Mouse (Mus musculus) testis, adult 2 months (tissue): ENCODE data around the gene Patj. TPM values are rescaled to one million over a fixed set of nuclear protein-coding genes. Genes with fewer than 3 reads are reported as not detected.

Source experiments
- H3K27ac ChIP-seq: fragments of 200-500 bp; 2 replicates; pipeline ENCODE4 v1.5.1; 2012; ENCODE audit warnings: low read depth, low read length; ENCODE audit not compliant: control insufficient read depth, insufficient read depth
- H3K27me3 ChIP-seq: fragments of 200-500 bp; 2 replicates; pipeline ENCODE4 v1.6.1; 2012; ENCODE audit warnings: mild to moderate bottlenecking, low read length, moderate library complexity; ENCODE audit not compliant: control insufficient read depth, insufficient read depth
- H3K36me3 ChIP-seq: fragments of 200-500 bp; 2 replicates; pipeline ENCODE4 v1.6.1; 2012; ENCODE audit warnings: mild to moderate bottlenecking, low read length; ENCODE audit not compliant: control insufficient read depth, insufficient read depth
- H3K4me1 ChIP-seq: fragments of 200-500 bp; 2 replicates; pipeline ENCODE4 v1.6.1; 2012; ENCODE audit warnings: low read length; ENCODE audit not compliant: control insufficient read depth, insufficient read depth
- H3K4me3 ChIP-seq: fragments of 200-500 bp; 2 replicates; pipeline ENCODE4 v1.5.1; 2012; ENCODE audit warnings: low read depth, mild to moderate bottlenecking, low read length, moderate library complexity, mixed read lengths; ENCODE audit not compliant: control insufficient read depth
- CTCF ChIP-seq: fragments of 200-500 bp; IDR thresholded peaks from 2 replicates; pipeline ENCODE4 v1.5.1; 2012; ENCODE audit warnings: low read depth, mild to moderate bottlenecking, inconsistent platforms, low read length, moderate library complexity; ENCODE audit not compliant: control insufficient read depth, insufficient read depth, insufficient replicate concordance
- POLR2A ChIP-seq: fragments of 200-500 bp; IDR thresholded peaks from 2 replicates; pipeline ENCODE4 v1.6.1; 2012; ENCODE audit warnings: low read depth, mild to moderate bottlenecking, inconsistent platforms, low read length, moderate library complexity; ENCODE audit not compliant: control insufficient read depth
- polyA plus RNA-seq: library from polyadenylated mRNA; depleted of rRNA; stranded (reverse); fragments of >200 nt; gene quantifications from 2 replicates; pipeline ENCODE4 v1.2.3, GENCODE M21; 2012

The Patj gene
- polyA plus RNA-seq, 1 experiment, result 5.9 TPM

GRCm38 (mm10) chr4:98555666-98556065 is 160.1 kb downstream of the Patj start:
- no peaks in the 10 kb centered on the region for H3K36me3 ChIP-seq
- H3K4me1 ChIP-seq, result no peaks in the 10 kb centered on the region
- H3K27ac ChIP-seq, result no peak overlapping the region
- no peaks in the 10 kb centered on the region for H3K27me3 ChIP-seq
- TF ChIP-seq POLR2A (no peak), CTCF (no peak)
- no peak overlapping the region for H3K4me3 ChIP-seq

DNA sequence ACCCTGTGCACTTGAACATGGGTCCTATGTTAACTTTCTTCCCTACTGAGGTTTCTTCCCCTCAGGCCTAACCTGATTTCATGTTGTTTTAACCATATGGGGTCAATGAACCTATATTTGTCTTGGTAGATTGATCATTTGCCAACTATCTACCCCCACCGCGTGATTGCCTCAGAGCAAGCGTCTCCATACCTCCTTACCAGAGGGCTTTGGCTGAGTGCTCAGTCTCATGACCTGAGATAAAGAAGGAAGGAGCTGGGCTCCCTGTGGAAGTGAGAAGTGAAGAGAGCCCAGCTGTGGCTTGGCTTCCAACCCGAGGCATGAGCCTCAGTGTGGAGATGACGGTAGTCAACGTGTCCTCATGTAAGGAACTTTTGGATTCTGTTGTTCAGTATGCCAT is 160.9 kb downstream of the Patj start:
- Histone ChIP-seq H3K36me3 (no peaks in the 10 kb centered on the region), H3K27me3 (no peaks in the 10 kb centered on the region), H3K4me3 (no peak overlapping the region), H3K27ac (no peak overlapping the region), H3K4me1 (no peaks in the 10 kb centered on the region)
- TF ChIP-seq CTCF (no peak), POLR2A (no peak)

- no peaks in the 10 kb centered on the region for H3K36me3 ChIP-seq
- TF ChIP-seq CTCF (no peak), POLR2A (no peak)
- H3K4me1 ChIP-seq, result no peaks in the 10 kb centered on the region
- H3K4me3 ChIP-seq, result no peak overlapping the region
- no peaks in the 10 kb centered on the region for H3K27me3 ChIP-seq
- no peak overlapping the region for H3K27ac ChIP-seq
Measured at GRCm38 (mm10) chr4:98557192-98557591, 161.6 kb downstream of the Patj start.

GRCm38 (mm10) chr4:98560196-98560830 is 164.7 kb downstream of the Patj start:
- Histone ChIP-seq H3K27ac (no peak overlapping the region), H3K4me1 (no peaks in the 10 kb centered on the region), H3K27me3 (no peaks in the 10 kb centered on the region), H3K36me3 (no peaks in the 10 kb centered on the region), H3K4me3 (no peak overlapping the region)
- TF ChIP-seq POLR2A (no peak), CTCF (no peak)

GRCm38 (mm10) chr4:98563082-98563481 is 167.5 kb downstream of the Patj start:
- Histone ChIP-seq H3K4me1 (no peaks in the 10 kb centered on the region), H3K36me3 (no peaks in the 10 kb centered on the region), H3K27me3 (no peaks in the 10 kb centered on the region), H3K27ac (no peak overlapping the region), H3K4me3 (no peak overlapping the region)
- no peak for TF ChIP-seq POLR2A
- no peak for TF ChIP-seq CTCF

DNA sequence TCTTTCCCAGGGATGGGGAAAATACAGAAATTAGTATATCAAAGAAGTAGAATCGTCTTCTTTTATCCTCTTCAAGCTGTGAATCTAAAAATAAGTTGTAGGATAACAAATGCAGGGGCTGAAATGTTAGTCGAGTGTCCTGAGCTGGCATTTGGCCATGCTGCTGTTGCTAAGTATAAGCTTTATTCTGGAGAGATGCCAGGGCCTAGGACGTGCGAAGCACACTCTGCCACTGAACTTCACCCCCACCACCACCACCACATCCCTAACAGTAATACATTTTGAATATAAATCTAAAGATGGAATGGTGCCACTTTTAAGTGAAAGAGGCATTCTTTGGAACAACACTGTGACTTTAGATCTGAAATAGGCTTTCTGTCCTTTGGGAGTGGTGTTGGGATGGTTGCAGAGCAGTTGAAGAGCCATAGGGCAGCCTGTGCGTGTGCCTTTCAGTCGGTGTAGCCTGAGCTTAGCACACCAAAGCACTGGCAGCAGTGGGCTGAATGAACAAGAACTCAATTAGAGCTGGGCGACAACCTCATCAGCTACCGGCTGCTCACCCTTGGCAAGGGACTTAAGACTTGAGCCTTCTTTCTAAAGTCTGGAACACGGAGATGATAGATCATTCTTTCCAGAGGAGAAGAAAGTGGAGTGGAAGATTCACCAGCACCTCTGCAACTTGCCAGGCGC is 168.1 kb downstream of the Patj start:
- Histone ChIP-seq H3K27me3 (no peaks in the 10 kb centered on the region), H3K36me3 (no peaks in the 10 kb centered on the region), H3K27ac (no peak overlapping the region), H3K4me3 (no peak overlapping the region), H3K4me1 (no peaks in the 10 kb centered on the region)
- TF ChIP-seq CTCF (no peak), POLR2A (no peak)

DNA sequence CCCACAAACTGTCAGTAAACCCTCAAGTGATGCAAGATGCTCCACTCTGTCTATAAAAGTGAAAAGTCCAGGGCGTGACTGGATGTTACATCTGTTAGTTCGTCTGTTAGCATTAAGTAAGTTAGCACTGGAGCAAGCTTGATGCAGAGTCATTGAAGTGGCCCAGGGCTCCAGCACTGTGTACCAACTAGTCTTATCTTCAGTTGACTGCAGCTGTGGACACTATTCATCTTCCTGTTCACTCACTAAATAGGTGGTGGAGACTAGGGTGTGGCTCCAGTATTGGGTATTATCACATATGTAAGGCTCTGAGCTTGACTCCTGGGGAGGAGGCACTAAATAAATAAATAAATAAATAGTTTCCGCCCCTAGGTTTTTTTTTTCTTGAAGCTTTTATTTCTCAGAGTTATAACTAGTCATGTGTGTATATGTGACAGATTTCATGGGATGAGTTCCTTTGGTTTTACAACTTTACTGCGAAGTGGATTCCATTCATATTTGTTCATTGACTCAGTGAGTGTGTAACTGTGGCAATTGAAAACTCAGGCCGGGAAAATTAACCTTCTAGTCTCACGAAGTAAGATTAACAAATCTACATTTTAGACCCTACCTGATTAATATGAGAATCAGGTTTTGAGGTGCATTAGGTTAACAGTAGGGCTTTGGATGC is 168.7 kb downstream of the Patj start:
- no peak overlapping the region for H3K27ac ChIP-seq

More for the DNA sequence above, 168.7 kb downstream of the Patj start:
- H3K27me3 ChIP-seq, result no peaks in the 10 kb centered on the region
- no peak overlapping the region for H3K4me3 ChIP-seq
- no peak for TF ChIP-seq POLR2A
- no peaks in the 10 kb centered on the region for H3K4me1 ChIP-seq
- H3K36me3 ChIP-seq, result no peaks in the 10 kb centered on the region
